Mouse (Mus musculus) cerebellum, adult 18-20 months (tissue): ENCODE results near the gene Egfl8.

Experiments
- DNase-seq, 2 experiments: peaks; one replicate each; pipeline ENCODE4 v3.0.0; 2021

Gene Egfl8

GRCm38 (mm10) chr17:34593752-34594525 is 21.8 kb downstream of the Egfl8 start:
- peak in 1 of 2 experiments; percentile 34 for DNase-seq

GRCm38 (mm10) chr17:34592581-34593549 is 22.9 kb downstream of the Egfl8 start:
- DNase-seq = peak; percentile 51 to 54

- peak; percentile 89 to 91 for DNase-seq
These were observed 23.8 kb downstream of the Egfl8 start for GRCm38 (mm10) chr17:34591994-34592375.

GRCm38 (mm10) chr17:34591029-34591993 is 24.5 kb downstream of the Egfl8 start, which contains the start of gene Pbx2:
Gene Pbx2, plus strand, starts transcription at chr17:34591266.
- peak in 1 of 2 experiments; percentile 41 for DNase-seq

GRCm38 (mm10) chr17:34590154-34590987 is 25.4 kb downstream of the Egfl8 start:
- DNase-seq = peak in 1 of 2 experiments; percentile 34

GRCm38 (mm10) chr17:34589681-34590101 is 26.1 kb downstream of the Egfl8 start, which contains the start of gene Gpsm3:
Gene Gpsm3, plus strand, starts transcription at chr17:34589806.
- peak in 1 of 2 experiments; percentile 24 for DNase-seq

- DNase-seq = no peak
These were observed 26.6 kb downstream of the Egfl8 start for GRCm38 (mm10) chr17:34589206-34589605.

GRCm38 (mm10) chr17:34588767-34589166 is 27.0 kb downstream of the Egfl8 start:
- DNase-seq = no peak

- no peak for DNase-seq
These were observed 28.0 kb downstream of the Egfl8 start for GRCm38 (mm10) chr17:34587814-34588213.

- peak; percentile 96 to 100 for DNase-seq
These were observed 28.4 kb downstream of the Egfl8 start for GRCm38 (mm10) chr17:34587423-34587811.

- DNase-seq = peak; percentile 90 to 92
These were observed 28.9 kb downstream of the Egfl8 start for GRCm38 (mm10) chr17:34586796-34587422.

- peak; percentile 36 to 37 for DNase-seq
These were observed 29.6 kb downstream of the Egfl8 start for GRCm38 (mm10) chr17:34585877-34586771.

- DNase-seq = peak in 1 of 2 experiments; percentile 23
These were observed 30.6 kb downstream of the Egfl8 start for GRCm38 (mm10) chr17:34585121-34585520.

- no peak for DNase-seq
These were observed 32.0 kb downstream of the Egfl8 start for GRCm38 (mm10) chr17:34583819-34584218.

- DNase-seq = peak in 1 of 2 experiments; percentile 14
These were observed 32.4 kb downstream of the Egfl8 start for GRCm38 (mm10) chr17:34583397-34583796.

- no peak for DNase-seq
These were observed 33.2 kb downstream of the Egfl8 start for GRCm38 (mm10) chr17:34582528-34582927.

GRCm38 (mm10) chr17:34578070-34578469 is 37.7 kb downstream of the Egfl8 start:
- DNase-seq = no peak

- DNase-seq = no peak
These were observed 39.2 kb downstream of the Egfl8 start for GRCm38 (mm10) chr17:34576577-34576976.

- no peak for DNase-seq
These were observed 43.4 kb downstream of the Egfl8 start for GRCm38 (mm10) chr17:34572361-34572760.
